Mouse (Mus musculus): ENCODE data around the gene Serinc1.
"Not testable (repeated sequence)": the region's sequence is repeated elsewhere in the genome, so short reads cannot be mapped to it uniquely, and the experiment has no call there.

Gene Serinc1

DNA sequence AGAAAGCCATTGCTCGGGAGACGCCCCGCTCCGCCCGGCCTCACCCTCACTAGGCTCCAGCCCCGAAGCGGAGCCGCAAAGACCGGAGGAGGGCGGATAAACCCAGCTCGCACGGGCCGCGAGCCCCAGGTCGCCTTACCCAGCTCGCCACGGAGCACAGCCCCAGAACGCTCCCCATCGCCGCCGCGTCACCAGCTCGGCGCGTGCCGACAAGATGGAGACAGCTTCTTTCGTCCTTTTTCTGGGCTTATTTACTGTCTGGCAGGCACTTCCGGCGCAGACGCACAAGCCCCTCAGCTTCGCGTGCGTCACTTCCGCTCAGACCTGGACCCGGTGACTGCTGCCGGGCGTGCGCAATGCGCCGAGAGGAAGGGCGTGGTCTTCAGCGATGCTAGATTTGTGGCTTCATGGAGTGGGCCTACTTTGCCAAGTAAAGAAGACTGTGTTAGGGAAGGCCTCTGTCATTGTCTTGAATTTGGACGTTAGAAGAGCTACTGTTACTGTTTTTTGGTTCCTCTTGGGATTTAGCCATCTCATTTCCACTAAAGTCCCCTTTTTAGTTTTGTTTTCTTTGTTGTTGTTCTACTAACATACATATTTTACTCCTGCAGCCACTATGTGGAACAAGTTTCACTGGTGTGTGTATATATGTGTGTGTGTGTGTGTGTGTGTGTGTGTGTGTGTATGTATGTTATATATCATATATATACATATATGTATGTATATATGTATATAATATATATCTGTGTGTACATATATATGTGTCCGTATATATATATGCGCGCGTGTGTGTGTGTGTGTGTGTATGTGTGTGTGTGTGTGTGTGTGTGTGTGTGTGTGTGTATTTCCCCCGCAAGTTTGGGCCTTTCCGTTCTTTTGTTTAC, at the start of gene Serinc1:
Gene Serinc1 (minus strand): TSS at position 313 of the 884 bp plus-strand sequence.
- in situ Hi-C loops (cut with MboI, MseI): no loop called here

DNA sequence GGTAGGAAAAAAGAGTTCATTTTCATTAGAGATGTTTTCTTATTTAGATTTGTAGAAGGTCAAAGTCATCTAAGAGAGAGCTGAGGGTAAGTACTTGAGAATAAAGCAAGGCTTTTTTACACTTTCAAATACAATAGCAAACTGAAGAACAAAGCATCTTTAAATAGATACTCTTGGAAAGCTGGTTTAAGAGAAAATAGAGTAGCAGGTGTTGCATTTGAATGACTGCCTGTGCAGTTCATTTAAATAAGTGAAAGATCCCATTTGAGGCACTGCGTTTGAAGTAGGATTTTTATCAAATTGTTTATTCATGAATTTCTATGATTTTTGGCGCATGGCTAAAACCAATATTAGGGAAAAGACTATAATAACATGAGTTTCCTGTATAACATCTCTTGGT, 44.4 kb upstream of the Serinc1 start:
- in situ Hi-C loops (cut with MboI, MseI): no loop called here

DNA sequence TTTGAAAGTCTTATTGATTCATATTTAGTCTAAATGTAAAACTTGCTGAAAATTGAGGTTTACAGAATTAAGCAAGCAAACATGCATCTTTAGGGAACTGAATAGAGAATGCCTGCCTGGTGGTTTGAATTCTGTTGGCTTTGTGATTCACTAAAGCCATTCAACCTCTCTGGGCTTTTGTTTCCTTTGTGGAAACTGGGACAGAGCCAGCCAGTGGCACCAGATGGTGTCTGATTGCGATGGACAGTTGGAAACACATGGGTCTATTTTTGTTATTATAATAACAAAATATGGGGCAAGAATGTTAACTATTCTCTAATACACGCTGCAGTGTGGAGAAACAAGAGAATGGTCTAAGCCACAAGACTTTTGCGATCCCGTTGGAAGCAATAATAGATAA, 39.8 kb upstream of the Serinc1 start:
- in situ Hi-C loops (cut with MboI, MseI): loop anchor here (25.0 kb wide), 1 partner anchor 265 kb away; no protein-coding TSS in a partner anchor

DNA sequence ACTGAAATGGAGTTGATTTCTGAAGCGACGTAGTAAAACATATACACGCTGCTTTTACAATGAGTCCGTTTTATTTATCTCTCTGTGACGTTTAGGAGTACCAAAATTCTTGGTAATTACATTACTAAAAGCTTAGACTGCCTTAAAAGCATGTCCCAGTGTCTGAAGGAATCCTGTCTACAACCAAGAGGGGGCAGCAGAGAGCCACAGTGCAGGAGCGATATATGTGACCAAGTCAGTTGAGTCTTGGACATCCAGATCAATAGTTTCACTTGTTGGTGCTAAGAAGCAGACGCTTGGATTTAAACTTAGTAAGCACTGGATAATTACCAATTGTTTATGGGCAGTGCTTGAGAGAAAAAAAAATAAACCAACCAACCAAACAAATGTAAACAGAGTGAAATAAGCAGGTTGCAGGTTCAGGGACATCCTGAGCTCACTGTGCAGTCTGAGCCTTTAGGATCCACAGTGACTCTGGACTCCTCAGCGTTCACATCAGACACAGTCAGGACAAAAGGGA, 38.9 kb upstream of the Serinc1 start:
- in situ Hi-C loops (cut with MboI, MseI): loop anchor here (25.0 kb wide), 1 partner anchor 266 kb away; no protein-coding TSS in a partner anchor

DNA sequence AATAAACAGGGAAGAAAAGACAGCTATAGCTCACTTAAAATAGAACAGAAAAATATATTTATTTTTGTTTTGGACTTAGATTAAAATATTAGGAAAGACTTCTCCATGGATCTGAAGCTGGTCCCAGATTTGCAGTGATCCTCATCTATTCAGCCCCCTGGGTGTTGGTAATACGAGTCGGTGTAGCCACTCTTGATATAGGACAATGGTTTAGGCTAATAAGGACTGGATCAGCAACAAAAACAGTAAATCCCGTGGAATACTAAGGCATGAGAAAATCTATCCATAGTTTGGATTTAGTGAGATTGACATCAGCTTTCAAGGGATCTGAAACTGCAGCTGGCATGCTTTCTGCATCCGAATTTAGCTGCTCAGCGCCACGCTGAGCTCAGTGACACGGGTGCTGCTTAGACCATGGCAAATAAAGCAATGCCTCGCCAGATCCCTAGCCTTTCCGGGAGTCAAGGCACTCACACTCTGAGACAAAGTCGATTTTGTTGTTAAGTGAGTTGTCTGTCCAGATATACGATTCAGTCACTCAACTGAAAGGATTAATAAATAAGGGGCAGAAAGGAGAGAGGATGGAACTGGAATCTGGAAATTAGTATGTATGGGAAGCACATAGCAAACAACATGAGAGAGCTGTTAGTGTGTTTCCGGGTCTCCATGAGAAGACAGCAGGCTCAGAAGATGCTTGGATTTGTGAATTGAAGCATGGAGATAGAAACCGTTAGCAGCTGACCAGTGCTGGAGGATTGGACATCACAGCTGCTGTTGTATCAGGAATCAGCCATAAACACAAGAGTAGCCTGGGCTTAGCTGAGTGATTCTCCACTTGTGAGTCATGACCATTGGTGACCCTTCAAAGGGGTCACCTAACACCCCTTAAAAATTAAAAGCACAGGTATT, 36.9 kb upstream of the Serinc1 start:
- in situ Hi-C loops (cut with MboI, MseI): loop anchor here (5.0 to 25.0 kb wide), 3 partner anchors 107 to 656 kb away; partner anchors contain the start of gene AW822073

DNA sequence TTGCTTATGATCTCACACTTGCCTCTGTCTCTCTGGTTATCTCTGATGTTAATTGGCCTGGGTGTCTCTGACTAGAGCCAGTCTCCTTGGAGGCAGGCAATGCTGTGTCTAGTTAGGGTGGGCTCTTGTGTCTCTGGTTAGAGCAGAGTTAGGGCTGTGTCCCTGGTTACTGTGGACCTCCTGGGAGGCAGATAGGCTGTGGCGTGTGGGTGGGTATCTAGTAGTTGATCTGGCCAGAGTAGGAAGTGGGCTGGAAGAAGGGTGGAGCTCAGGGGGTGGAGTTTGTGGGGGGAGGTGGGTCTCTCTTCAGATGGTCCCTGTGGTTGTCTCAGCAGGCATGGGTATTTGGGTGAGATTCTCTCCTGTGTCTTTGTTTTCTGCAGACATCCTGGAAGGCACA, 33.9 kb upstream of the Serinc1 start:
- in situ Hi-C loops (cut with MboI, MseI): loop anchor here (5.0 to 25.0 kb wide), 3 partner anchors 104 to 659 kb away; partner anchors contain the start of gene AW822073

DNA sequence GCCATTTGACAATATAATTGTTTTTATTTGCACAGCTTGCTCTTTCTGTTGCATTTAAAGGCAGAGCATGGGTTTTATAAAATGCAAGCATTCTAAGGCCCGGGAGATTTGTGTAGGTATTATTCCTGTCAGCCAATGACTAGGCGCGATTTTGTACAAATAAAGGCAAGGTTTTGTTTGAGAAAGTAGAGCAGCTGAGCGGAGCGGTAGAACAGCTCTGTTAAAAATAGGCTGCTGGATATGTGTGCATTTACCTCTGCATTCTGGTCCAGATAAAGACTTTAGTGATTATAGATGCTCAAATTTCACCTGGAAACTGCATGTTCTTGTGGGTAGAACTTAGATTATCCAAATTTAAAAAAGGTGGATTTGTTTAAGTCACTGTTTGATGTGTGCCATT, 25.3 kb upstream of the Serinc1 start:
- in situ Hi-C loops (cut with MboI, MseI): loop anchor here (25.0 kb wide), 1 partner anchor 280 kb away; no protein-coding TSS in a partner anchor

DNA sequence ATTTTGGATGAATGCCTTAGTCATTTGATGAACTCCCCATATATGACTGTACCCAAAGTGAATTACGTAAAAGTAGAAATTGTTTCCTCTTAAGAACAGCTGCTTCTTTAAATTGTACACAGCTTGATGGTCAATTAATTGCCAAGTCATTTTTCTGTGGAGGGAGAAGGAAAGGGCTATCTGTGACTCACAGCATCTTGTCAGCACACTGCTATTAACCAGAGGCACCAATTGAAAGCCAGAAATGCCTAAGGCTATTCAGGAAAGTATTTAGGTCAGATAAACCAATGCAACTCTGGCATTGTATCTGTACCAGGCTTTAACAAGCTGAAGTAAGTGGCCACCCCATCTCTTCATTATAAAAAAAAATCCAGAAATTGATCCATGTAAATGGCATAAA, 21.4 kb upstream of the Serinc1 start:
- in situ Hi-C loops (cut with MboI, MseI): loop anchor here (25.0 kb wide), 1 partner anchor 284 kb away; no protein-coding TSS in a partner anchor

DNA sequence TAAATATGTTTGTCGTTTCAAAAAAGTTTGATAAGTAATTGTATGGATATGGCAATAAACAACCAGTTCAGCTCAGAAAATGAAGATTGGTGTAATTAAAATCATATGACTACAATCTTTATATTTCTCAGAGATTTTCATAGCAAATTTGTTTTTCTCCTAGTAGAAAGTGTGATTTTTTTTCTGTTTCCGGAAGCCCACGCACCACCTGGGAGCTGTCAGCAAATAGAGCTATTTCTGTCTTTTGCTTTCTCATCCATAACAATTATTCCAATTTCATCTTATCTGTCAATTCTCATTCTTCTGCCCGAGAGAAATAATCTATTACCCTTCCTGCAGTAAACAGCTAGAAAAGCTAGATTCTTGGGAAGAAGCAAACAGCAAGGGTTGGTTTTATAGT, 17.3 kb upstream of the Serinc1 start:
- in situ Hi-C loops (cut with MboI, MseI): loop anchor here (25.0 kb wide), 1 partner anchor 288 kb away; no protein-coding TSS in a partner anchor

DNA sequence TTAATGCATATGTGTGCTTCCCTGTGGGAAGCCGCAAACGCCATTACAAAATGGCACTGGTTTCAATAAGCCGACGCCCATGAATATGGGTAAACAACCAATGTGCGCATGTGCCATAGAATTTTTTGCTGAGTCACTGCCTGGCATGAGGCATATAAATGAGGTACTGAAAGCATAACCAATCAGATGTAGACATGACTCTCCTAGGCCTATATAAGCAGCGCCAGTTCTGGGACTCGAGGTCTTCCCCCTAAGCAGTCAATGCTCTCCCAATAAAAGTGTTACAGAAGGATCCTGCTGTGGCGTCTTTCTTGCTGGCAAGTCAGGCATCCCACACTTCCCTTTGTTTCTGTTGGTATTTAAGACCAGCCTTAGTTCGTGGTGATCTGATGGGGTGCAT, 11.6 kb upstream of the Serinc1 start:
- in situ Hi-C loops (cut with MboI, MseI): not testable (repeated sequence)

DNA sequence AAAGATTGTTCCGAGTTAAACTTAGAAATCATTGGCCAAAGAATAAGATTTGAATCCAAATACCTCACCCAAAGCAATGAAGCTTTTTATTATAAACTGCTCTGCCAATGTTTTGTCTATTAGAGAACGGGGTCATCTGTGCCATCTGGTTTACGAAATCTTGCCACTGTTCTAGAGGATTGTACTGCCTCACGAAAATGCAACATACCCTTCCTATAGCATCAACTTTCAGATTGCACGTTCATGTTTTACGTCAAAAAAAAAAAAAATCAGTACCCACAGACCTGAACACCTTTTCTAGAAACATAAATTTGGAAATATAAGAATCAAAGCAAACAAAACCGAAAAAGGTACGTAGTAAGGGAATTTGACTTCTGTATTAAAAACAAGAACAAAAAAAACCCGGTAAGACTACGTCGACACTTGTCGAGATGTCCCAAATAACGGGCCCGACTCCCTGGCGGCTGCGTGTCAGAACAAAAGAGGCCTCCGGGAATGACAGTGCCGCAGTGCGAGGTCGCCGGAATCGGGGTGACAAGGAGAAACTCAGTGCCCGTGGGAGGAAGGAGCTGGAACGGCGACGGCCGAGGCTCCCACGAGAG, 613 bp downstream of the Serinc1 start:
- in situ Hi-C loops (cut with MboI, MseI): no loop called here

DNA sequence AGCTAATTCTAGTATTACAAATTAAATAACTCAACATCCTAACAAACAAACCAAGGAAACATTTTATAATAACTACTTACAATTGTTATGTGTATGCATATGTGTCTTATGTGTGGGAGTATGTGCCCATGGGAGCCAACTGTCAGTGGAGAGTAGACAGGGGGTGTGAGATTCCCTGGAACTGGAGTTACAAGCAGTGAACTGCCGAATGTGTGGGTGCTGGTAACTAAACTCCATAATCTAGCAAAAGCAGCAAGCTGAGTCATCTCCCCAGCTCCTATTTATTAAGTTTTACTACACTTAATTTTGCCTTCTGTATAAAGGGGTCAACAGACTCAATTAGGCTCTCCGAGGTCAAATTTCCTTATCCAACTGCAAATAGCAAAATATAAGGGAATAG, 1.3 kb downstream of the Serinc1 start:
- in situ Hi-C loops (cut with MboI, MseI): no loop called here

DNA sequence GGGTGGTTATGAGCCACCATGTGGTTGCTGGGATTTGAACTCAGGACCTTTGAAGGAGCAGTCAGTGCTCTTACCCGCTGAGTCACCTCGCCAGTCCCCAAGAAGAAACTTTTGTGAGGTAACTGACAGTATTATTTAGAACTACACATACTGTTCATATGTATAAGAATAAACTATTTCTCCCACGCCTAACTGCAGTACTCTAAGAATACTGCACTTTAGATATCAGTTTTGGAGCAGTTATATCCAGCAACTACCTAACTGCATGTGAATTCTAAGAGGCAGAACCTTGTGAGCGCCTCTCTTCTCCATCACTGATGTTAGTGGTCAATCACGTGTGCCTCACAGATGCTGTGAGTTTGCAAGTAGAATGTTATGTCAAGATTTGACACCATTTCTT, 5.9 kb downstream of the Serinc1 start:
- in situ Hi-C loops (cut with MboI, MseI): loop anchor here (5.0 kb wide), 1 partner anchor 34 kb away; no protein-coding TSS in a partner anchor

DNA sequence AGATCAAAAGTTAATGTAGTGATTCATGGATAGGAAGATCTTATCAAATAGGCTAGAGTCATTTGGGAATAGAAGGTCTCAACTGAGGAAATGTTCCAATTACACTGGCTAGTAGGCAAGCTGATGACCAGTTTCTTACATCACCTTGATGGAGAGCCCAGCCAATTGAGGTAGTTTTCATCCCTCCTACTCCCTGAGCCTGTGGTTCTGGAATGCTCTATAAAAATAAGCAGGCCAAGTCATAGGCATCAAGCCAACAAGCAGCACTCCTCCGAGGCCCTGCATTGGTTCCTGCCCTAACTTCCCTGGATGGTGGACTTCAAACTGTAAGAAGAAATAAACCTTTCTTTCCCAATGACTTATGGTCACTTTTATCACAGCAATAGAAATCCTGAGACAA, 17.1 kb downstream of the Serinc1 start:
- in situ Hi-C loops (cut with MboI, MseI): loop anchor here (25.0 kb wide), 1 partner anchor 947 kb away; no protein-coding TSS in a partner anchor

DNA sequence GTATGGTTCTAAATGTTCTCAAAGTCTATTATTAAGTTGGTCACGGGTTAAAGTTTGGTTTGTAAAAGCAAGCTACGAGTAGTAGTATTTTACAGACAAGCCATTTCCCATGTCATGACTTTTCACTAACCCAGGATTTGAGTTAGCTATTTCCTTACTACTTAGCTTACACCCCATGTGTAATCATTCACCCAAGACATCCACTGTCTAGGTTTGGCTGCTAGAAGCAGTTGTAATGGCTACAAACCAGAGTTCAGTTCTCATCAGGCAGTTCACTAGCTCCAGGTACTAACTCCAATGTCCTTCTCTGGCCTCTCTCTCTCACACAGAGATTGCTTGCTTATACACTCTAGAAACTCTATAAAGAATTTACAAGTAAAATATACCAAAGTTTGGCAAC, 17.7 kb downstream of the Serinc1 start:
- in situ Hi-C loops (cut with MboI, MseI): loop anchor here (25.0 kb wide), 1 partner anchor 948 kb away; no protein-coding TSS in a partner anchor

DNA sequence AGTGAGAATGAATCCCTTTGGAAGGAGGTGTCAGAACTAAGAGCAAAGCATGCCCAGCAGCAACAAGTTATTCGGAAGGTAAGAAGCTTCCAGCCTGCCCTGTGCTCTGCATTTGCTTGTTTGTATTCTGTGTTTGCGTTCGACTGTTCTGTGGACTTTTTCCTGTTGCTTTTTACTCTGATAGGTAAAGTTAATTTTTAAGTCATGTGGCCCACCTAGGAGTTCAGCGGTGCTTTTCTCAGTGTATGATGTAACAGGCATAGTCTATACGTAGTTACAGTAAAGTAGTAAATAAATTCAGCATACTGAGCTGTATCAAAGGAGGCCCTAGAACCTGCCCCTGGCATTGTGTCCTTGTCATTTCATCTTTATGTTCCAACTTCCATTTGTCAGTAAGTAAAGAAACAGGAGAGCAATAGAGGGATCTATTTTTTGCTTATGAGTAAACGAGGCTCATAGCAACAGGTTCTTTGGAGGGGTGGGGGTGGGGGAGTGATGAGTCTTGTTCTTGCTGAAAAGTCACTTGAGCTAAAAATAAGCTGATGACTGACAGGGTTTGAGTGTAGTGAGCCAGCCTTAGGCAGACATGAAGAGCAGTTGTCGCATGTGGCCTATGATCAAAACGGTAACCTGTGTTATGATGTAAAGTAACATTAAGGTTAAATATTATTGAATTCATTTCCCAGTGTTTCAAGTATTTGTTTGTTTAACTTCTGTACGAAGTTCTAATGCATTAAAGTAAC, 32.7 kb downstream of the Serinc1 start:
- in situ Hi-C loops (cut with MboI, MseI): loop anchor here (25.0 kb wide), 1 partner anchor 963 kb away; no protein-coding TSS in a partner anchor

DNA sequence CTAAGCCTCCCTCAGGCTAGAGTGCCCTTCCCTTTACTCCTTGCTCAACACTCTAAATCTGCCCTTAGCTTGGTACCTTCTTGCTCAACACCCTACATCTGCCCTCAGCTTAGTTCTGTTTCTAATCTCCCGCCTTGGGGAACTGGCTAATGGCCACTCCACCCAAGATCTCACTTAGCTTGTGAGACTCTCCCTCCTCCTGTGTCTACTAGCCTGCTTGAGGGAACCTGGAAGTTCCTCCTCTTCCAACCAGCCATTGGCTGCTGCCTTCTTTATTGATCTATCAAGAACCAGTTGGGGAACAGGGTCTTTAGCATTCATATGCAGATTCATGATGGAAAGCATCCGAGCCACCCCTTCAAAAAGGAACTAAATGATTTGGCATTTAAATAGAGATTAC, 40.3 kb downstream of the Serinc1 start:
- in situ Hi-C loops (cut with MboI, MseI): loop anchor here (5.0 kb wide), 1 partner anchor 35 kb away; no protein-coding TSS in a partner anchor

DNA sequence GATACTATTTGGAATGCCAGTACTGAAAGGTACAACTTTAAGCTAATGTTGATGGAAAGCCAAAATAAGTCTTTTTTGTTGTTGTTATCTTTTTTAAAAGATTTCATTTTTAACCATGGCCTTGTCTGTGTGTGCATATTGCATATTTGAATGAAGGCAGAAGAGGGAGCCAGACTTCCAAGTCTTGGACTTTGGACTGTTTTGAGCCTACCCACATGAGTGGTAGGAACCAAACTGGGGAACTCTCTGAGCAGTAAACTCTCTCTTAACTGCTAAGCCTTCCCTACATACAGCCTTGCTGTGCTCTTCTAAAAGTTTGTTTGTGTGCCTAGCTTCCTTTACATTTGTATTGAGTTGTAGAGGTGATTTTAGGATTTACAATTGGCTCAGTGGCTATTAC, 43.7 kb downstream of the Serinc1 start:
- in situ Hi-C loops (cut with MboI, MseI): loop anchor here (10.0 kb wide), 1 partner anchor 246 kb away; no protein-coding TSS in a partner anchor

DNA sequence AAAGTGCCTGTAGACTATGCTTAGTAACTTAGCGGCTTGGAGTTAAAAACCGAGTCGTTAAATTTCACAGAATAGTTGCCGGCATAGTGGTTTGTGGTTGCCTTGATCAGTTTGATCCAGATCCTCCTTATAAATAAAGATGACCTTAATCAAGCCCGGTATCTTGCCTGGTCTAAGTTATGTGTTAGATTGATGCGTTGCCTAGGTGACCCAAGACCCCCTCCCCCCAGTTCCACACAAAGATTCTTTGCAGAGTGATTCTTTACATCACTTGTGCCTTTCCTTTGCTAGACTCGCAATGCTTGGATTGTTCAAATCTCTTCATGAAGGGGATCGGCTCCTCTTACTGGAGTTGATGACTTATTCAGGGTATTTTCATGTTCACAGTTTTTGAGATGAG, 45.1 kb downstream of the Serinc1 start:
- in situ Hi-C loops (cut with MboI, MseI): loop anchor here (10.0 kb wide), 1 partner anchor 248 kb away; no protein-coding TSS in a partner anchor

DNA sequence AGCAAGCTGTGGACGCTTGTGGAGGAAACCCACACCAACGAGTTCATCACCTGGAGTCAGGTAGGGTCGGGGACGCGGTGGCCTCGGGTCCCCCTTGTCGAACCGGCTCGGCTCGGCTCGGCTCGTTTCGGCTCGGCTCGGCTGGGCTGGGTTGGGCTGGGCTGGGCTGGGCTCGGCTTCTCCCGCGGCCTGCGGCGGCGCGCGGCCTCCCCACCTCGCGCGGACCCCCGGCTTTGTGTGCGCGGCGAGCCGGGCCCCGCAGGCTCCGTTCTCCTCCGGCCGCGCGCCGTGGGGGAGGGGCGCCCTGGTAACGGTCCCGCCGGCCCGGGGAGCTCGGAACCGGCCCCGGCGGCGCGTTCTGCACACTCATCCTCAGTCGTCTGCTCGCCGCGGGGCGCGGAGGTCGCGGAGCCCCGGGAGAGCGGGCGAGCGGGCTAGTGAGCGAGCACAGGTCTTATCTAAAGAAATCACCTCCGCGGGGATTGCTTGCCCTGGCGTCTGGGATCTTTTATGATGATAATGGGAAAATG, 45.7 kb downstream of the Serinc1 start:
- in situ Hi-C loops (cut with MboI, MseI): loop anchor here (10.0 kb wide), 1 partner anchor 248 kb away; no protein-coding TSS in a partner anchor

Measured in regulatory T cell (primary cell).